Mouse (Mus musculus) frontal cortex, adult 2 months (tissue): Measurements from ENCODE around the gene Clstn1. TPM values are rescaled to one million over a fixed set of nuclear protein-coding genes. Genes with fewer than 3 reads are reported as not detected.

Experiments used
- DNase-seq, 2 experiments: peaks; one replicate each; pipeline ENCODE4 v3.0.0; 2022; ENCODE audit warnings: low spot score in 1 of 2; ENCODE audit errors: extremely low spot score in 1 of 2
- polyA plus RNA-seq: library from polyadenylated mRNA; depleted of rRNA; stranded (reverse); fragments of >200 nt; gene quantifications from 2 replicates; pipeline ENCODE4 v1.2.3, GENCODE M21; 2012

The Clstn1 gene
- polyA plus RNA-seq, 1 experiment = 310 TPM

DNA sequence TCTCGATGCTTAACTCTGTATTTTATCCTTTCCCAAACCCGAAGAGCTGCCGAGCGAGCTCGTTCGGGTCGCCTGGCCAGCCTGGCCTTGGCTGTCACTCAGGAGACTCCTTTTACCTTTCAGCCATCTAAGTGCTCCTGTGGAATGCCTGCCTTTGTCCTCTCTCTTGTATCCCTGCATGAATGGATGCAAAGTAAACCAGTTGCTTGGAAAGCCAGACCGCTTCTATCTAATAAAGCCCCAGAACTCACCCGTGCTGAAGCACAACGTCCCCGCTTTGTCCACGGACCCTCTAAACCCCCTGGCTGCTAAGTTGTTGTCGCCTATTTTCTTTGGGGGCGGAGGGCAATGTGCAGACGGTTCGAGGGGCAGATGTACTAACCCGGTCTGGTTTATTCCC, 40.5 kb downstream of the Clstn1 start:
- DNase-seq = no peak

DNA sequence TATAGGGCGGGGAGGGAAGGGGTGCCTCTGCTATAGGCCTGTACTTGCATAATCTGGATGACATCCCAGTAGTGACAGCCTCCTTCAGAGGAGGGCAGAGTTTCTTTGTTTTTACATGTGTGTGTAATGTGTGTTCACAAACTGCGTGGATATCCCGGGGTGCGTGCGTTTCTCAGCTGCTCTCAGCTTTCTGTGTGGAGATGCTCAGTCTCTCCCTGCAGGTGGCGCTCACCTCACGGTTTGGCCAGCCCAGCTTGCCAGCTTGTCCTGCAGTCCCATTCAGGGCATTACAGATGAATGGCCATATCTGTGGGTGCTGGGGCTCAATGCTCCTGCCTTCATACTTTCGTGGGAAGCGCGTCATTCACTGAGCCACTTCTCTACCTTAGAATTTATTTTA, 42.1 kb downstream of the Clstn1 start:
- peak in 1 of 2 experiments; percentile 67 for DNase-seq

- DNase-seq = no peak
Observed at GRCm38 (mm10) chr4:149628810-149629209, 42.5 kb downstream of the Clstn1 start.

DNA sequence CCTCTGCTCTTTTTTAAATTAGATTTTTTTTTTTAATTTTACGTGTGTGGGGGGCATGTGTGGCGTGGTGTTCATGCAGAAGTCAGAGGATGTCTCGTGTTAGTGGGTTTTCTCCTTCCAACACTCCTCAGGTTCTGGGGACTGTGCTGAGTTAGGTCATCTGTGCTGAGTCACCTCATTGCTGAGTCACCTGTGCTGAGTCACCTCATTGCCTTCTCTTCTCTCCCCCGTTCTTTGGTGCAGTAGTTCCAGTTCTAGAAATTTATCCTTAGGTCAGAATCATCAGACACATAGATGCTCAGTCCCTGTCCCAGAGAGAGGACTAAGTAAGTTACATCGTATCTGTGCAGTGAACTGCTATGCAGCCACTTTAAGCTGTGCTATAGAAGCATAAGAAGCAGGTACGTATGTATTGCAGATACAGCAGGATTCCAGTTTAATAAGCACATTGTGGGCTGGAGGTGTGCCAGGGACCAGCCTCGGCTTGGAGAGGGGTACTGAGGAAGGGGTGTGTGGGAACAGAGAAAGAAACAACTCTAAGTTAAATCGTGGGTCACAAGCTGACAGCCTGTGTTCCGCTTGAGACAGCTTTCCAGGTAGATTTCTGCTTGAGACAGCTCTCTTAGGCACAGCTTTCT, 46.5 kb downstream of the Clstn1 start:
- peak in 1 of 2 experiments; percentile 64 for DNase-seq

GRCm38 (mm10) chr4:149634157-149634556, 47.9 kb downstream of the Clstn1 start:
- DNase-seq = no peak

DNA sequence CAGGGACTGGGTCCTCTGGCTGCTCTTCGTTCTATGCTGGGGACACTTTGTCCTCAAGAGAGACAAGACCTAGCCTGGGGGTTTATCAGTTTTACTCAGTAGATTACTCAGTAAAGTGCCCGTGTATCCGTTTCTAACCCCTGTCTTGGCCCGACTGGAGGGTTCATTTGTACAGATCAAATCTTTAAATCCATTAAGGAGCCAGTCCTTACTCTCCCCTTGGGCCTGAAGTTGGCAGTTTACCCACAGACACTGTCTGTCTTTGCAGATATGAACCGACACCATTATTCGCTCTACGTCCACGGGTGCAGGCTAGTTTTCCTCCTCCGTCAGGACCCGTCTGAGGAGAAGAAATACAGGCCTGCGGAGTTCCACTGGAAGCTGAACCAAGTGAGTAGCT, 48.7 kb downstream of the Clstn1 start:
- no peak for DNase-seq

DNA sequence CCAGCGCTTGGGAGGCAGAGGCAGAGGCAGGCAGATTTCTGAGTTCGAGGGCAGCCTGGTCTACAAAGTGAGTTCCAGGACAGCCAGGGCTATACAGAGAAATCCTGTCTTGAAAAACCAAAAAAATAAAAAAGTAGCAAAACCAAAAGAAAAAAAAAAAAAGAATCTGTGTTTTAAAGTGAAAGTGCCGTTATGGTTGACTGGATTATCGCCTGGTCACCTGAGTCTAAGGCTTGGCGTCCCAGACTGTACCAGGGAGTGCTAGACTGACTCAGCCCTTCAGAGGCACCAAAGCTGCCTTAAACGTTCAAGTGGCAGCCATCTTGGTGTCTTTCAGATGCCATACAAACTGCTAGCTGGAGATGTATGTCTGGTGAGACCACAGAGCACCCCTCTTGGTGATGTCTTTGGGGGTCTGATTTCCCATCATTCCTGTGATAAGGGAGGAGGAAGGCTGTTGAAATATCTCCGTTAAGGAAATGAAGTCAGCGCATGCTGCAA, 49.7 kb downstream of the Clstn1 start:
- DNase-seq = no peak

DNA sequence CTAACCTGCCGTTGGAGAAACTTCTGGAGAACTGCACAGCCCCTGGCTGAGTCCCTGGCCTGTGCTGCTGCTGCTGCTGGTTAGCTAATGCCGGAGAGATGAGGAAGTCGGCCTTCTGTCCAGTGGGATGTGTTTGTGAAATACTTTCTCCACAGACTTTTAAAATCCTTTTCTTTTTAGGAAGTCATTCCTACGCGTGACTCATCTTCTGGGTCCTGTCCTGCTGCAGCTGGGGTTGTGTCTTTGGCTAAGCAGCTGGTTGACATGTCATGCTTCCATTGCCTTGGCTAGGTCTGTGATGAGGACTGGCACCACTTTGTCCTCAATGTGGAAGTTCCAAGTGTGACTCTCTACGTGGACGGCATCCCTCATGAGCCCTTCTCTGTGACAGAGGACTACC, 51.7 kb downstream of the Clstn1 start:
- no peak for DNase-seq

GRCm38 (mm10) chr4:149640831-149641230, 54.6 kb downstream of the Clstn1 start:
- no peak for DNase-seq

GRCm38 (mm10) chr4:149641400-149641799, 55.1 kb downstream of the Clstn1 start:
- no peak for DNase-seq

DNA sequence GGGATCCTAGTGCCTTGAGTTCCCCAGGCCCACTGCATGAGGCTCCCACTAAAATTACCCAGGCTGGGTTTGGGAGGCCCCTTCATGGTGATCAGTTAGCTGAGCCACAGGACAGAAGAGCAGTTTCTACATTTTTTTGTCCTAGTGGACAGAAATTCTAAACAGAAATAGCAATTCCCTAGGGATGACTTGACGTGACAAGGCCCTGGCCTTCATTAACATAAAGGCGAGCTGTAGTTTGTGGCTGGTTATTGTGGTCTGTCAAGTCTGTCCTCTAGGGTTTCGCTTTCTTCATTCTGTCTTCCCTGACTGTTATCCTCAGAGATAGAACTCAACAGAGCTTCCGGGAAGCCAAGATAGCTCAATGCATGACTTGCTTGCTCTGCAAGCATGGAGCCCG, 55.7 kb downstream of the Clstn1 start:
- no peak for DNase-seq

DNA sequence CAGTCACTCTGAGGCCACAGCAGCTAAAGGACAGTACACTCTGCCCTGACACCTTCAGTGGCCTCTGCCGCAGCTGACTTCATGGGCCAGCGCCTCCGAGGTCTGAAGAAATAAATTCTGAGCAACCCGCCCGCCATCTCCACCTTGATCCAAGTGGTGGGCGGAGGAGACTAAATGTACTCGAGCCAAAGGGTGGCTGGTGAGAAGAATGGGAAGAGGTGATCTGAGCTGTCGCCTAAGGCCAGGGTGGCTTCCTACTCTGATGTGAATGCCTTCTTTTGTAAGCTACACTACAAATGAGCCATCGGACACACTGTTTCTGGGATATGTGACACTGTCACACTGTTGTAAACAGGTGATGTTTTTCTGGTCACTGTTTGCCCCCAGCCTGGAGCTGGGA, 59.5 kb downstream of the Clstn1 start:
- no peak for DNase-seq

- peak; percentile 54 to 55 for DNase-seq
Observed at GRCm38 (mm10) chr4:149648031-149648805, 62.0 kb downstream of the Clstn1 start.

- DNase-seq = peak; percentile 49 to 85
Observed at GRCm38 (mm10) chr4:149650493-149651193, 64.4 kb downstream of the Clstn1 start.

- DNase-seq = peak in 1 of 2 experiments; percentile 65
Observed at GRCm38 (mm10) chr4:149654232-149654631, 68.0 kb downstream of the Clstn1 start.

DNA sequence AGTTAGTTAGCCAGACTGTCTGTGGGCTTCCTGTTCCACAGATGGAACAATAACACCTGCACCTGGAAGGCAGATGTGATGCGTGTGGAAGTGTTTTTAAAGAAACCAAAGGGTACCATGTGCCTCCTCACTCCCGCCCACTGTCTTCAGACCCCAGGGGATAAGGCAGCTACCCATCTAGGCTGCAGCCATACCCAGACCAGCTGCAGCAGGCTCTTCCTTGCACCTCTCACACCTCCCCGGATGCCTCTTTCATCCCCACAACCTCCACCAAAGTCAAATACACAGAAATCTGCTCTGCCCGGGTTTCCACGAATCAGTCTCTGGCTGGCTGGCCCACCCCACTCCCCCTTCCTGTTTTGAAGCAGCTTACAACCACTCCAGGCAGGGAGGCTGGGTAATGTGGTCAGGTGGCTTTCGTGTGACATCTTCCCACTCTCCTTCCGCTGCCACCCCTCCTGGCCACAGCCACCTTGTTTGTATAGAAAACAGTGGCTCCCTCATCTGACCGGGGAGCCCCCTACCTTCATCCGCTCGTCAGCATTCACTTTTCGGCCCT, 71.7 kb downstream of the Clstn1 start:
- DNase-seq = no peak

- DNase-seq = no peak
Observed at GRCm38 (mm10) chr4:149659495-149660116, 73.3 kb downstream of the Clstn1 start.

- no peak for DNase-seq
Observed at GRCm38 (mm10) chr4:149660598-149660997, 74.3 kb downstream of the Clstn1 start.

DNA sequence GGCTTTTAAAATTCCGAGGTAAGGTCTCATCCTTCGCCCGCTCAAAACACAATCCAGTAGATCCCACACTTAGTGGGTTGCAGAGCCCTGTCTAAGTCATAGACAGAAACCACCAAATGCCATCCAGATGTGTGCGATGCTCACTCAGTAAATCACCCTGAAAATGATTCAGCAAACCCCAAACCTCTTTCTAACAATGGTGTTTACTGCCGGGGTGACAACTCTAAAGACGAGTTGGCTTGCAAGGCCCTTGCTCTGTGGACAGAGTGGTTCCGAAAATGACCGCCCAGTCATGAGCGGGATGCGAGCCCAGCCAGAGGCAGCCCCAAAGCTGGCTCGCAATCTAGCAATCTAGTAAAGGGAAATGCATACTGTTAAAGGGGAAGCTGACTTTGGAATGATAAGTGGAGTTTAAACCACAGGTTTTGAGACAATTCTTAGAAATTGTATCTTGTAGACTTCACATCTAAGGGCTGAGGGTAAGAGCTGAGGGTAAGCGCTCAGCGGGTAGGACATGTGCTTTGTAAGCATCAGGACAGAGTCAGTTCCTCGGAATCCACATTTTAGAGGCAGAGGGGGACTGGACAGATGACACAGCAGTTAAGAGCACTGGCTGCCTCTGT, 75.8 kb downstream of the Clstn1 start:
- no peak for DNase-seq

DNA sequence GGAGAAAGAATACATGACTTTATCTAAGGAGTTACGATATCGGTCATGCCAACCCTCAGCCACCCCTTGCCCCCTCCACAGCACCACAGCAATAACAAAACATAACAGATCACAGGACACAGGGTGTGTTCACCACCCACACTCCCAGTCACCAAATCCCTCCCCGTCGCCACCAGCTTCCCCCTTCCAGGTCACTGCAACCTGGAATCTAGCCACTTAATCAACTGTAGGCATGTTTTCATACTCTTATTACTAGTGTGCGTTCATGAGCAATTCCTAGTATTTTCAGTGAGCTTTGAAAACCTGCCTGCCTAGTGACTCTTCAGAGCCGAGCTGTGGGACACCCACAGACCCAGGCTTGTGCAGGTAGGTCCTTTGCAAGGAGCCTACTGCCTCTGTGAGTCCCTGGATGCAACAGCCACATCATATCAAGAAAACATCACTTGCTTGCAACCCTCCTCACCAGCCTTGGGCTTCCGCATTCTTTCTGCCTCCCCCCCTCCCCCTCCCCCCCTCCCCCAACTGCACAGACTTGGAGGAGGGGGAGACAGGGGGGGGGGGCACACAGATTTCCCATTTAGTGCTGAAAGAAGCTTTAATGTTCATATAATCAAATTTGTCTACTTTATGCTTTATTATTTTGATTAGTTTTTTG, 77.7 kb downstream of the Clstn1 start:
- DNase-seq = no peak
